Mouse (Mus musculus) skeletal muscle tissue, postnatal 0 days (tissue): Measurements from ENCODE around the gene Gbf1. TPM values are rescaled to one million over a fixed set of nuclear protein-coding genes. Genes with fewer than 3 reads are reported as not detected.

Source experiments
- polyA plus RNA-seq: library from polyadenylated mRNA; unstranded; fragments of >200 nt; fragmentation: Nextera tagmentation; extraction: Ambion mirVana; gene quantifications from 2 replicates; pipeline ENCODE4 v1.2.1, GENCODE M21; 2015

Gbf1 gene
- 33.6 and 34.4 TPM in 2 replicates for polyA plus RNA-seq

GRCm38 (mm10) chr19:46152127-46152803 is at the start of gene Gbf1:
Gbf1 (plus strand) TSS chr19:46152509.

DNA sequence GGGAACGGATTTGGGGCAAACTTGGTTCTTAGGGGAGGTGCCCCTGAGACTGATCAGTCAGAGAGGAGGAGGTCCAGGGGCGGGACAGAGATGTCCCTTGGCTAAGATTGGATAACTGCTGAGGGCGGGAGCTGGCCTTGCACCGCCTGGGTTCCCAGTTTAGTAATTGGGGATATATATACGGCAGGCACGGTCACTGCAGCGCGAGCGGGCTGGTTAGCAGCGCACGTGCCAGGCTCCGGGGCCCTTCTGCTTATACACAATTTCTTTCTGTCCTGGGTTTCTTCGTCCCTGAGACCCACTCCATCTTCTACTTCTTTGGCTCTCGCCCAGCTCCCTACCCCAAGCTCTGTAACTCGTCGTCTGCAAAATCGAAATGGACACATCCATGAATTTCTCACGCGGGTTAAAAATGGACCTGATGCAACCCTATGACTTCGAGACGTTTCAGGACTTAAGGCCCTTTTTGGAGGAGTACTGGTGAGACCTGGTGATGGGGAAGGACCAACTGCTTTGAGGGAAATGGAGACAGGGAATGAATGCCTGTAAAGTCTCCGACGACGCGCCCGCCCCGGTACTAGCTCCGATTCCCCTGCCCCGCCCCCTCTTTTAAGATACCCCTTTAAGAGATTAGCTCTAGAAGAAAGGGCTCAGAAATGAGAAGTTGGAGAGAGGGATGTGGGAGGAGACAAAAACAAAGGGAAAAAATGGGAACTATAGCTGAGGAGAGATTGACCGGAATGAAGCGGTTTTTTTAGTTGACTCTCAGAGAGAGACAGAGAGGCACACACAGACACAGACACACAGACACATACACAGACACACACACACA is 20.4 kb upstream of the Gbf1 start, which contains the start of gene Elovl3:
Elovl3 (plus strand) TSS at position 204 of the 832 bp plus-strand sequence.

DNA sequence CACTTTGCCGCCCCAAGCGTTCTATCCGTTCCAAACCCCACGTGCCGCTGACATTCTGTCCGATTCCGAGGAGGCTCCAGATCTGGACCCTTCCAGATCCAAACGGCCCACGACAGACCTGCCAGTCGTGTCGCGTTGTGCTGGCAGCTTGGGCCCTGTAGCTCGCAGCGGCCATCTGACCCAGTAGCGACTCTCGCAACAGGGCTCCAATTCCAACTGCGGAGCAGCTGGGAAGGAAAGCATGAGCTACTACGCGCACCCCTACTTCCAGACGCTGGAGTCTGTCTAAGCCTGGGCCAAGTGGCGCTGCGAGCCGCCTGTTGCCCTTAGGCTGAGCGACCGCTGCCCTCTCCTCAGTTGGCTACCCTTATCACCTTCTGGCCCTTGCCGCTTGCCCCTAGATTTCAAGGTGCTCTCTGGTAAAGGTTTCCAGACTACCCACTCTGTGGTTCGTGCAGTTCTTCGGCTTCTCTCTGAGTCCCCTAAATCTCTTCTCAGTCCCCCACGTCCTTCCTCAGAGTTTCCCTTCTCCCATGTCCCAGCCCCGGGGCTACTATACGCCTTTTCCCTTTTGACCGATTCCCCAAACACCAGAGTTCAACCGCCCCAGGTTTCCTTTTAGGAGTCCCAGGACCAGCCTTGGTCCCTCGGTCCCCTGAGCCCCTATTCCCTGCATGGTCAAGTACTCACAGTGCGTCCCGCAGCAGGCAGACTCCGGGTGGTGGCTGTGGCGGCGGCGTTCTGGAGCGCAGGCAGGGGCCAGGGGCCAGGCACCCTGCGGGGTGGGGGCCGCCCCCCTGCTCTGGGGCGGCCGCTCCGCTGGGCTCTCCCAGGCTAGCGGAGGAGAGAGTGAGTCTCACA is 4.6 kb upstream of the Gbf1 start, which contains the start of gene Pitx3:
Pitx3 (minus strand) TSS at position 816 of the 861 bp plus-strand sequence.

GRCm38 (mm10) chr19:46304216-46304841 is 152.0 kb downstream of the Gbf1 start, which contains the start of gene Nfkb2:
Nfkb2 (plus strand) TSS chr19:46304320.

DNA sequence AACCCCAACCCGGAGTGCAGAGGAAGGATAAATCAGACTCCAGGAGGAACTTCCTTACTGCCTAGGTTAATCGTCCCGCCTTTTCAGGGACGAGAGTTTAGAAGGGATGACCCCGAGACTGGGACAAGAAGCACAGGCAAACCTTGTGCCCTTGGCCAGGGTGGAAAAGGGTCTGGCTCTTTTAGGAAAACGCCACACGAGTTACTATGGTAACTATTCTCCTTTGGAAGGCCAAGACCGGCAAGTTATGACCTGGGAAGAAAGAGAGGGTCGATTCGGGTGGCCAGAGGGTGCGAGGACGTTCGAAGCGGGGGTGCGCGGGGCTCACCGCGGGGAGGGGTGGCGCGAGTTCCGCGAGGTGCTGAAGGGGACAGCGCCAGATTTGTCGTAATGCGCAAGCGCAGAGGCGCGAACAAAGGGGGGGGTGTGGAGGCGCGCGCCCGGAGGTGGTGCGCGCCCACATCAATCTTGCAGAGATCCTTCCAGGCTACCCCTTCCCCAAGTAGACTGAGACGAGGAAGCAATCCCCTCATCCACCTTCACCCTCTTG is 174.5 kb downstream of the Gbf1 start, which contains the start of gene Psd:
Psd (minus strand) TSS at position 401 of the 550 bp plus-strand sequence.

GRCm38 (mm10) chr19:46328081-46329030 is 176.0 kb downstream of the Gbf1 start, which contains the start of gene Fbxl15:
Fbxl15 (plus strand) TSS chr19:46328184.

Other genes starting within 250 kb of the Gbf1 start
- 7.6 and 8.4 TPM in 2 replicates for gene Armh3, start 154.0 kb upstream of the Gbf1 start, polyA plus RNA-seq
- gene Hps6, start 149.0 kb upstream of the Gbf1 start, polyA plus RNA-seq, result 3.8 and 4.7 TPM in 2 replicates
- gene Pprc1, start 107.6 kb upstream of the Gbf1 start, polyA plus RNA-seq, result 9.8 and 9.9 TPM in 2 replicates
- gene Ldb1, start 107.3 kb upstream of the Gbf1 start, polyA plus RNA-seq, result 47.4 and 50.2 TPM in 2 replicates
- gene Nolc1, start 76.6 kb upstream of the Gbf1 start, polyA plus RNA-seq, result 27.0 and 32.1 TPM in 2 replicates
- 1.9 and 2.9 TPM in 2 replicates for gene Elovl3, start 20.6 kb upstream of the Gbf1 start, polyA plus RNA-seq
- 29.3 and 30.5 TPM in 2 replicates for gene Pitx3, start 4.2 kb upstream of the Gbf1 start, polyA plus RNA-seq
- gene Nfkb2, start 151.8 kb downstream of the Gbf1 start, polyA plus RNA-seq, result 8.2 and 10.2 TPM in 2 replicates
- 1.5 and 1.6 TPM in 2 replicates for gene Psd, start 174.6 kb downstream of the Gbf1 start, polyA plus RNA-seq
- 7.3 and 8.7 TPM in 2 replicates for gene Fbxl15, start 175.7 kb downstream of the Gbf1 start, polyA plus RNA-seq
- gene Cuedc2, start 186.2 kb downstream of the Gbf1 start, polyA plus RNA-seq, result 141 and 149 TPM in 2 replicates
- gene Mfsd13a, start 188.6 kb downstream of the Gbf1 start, polyA plus RNA-seq, result 1.6 and 2.4 TPM in 2 replicates
- gene 2310034G01Rik, start 197.8 kb downstream of the Gbf1 start, polyA plus RNA-seq, result 1.2 and 1.4 TPM in 2 replicates
- 64.6 and 72.9 TPM in 2 replicates for gene Actr1a, start 243.2 kb downstream of the Gbf1 start, polyA plus RNA-seq
- 9.9 and 10.8 TPM in 2 replicates for gene Sufu, start 244.4 kb downstream of the Gbf1 start, polyA plus RNA-seq